Mouse (Mus musculus) neural tube, embryonic 11.5 days (tissue): ENCODE measurements around the gene Col26a1. TPM values are rescaled to one million over a fixed set of nuclear protein-coding genes. Genes with fewer than 3 reads are reported as not detected.
A peak's percentile ranks its signal among the peaks of the same experiment; 100 is the strongest.

Experiments used
- ATAC-seq: fragments of 200-750 bp; cut with Nextera tagmentation; 2 replicates; pipeline ENCODE4 v1.8.0; 2017; ENCODE audit warnings: moderate number of reproducible peaks, mild to moderate bottlenecking, moderate TSS enrichment, moderate library complexity; ENCODE audit not compliant: insufficient read depth, low FRiP score, low TSS enrichment
- DNase-seq: peaks from one replicate; pipeline ENCODE4 v3.0.0-alpha.2; 2015; ENCODE audit warnings: low spot score
- H3K27ac ChIP-seq: fragments of 300-500 bp; sonication (generic); 2 replicates; pipeline ENCODE4 v1.5.1; 2014; ENCODE audit warnings: low read depth, mild to moderate bottlenecking, low read length
- H3K27me3 ChIP-seq: fragments of 300-500 bp; sonication (generic); 2 replicates; pipeline ENCODE4 v1.6.1; 2014; ENCODE audit warnings: mild to moderate bottlenecking, low read length, mixed read lengths; ENCODE audit not compliant: control insufficient read depth, insufficient read depth
- H3K36me3 ChIP-seq: fragments of 300-500 bp; sonication (generic); 2 replicates; pipeline ENCODE4 v1.6.1; 2014; ENCODE audit warnings: mild to moderate bottlenecking, low read length, moderate library complexity, mixed read lengths; ENCODE audit not compliant: control insufficient read depth, insufficient read depth
- H3K4me1 ChIP-seq: fragments of 300-500 bp; sonication (generic); 2 replicates; pipeline ENCODE4 v1.6.1; 2014; ENCODE audit warnings: low read length, mixed read lengths; ENCODE audit not compliant: control insufficient read depth, insufficient read depth
- H3K4me2 ChIP-seq: fragments of 300-500 bp; sonication (generic); 2 replicates; pipeline ENCODE4 v1.6.1; 2014; ENCODE audit warnings: low read depth, mild to moderate bottlenecking, moderate library complexity
- H3K4me3 ChIP-seq: fragments of 300-500 bp; sonication (generic); 2 replicates; pipeline ENCODE4 v1.5.1; 2014; ENCODE audit warnings: low read depth, low read length
- H3K9ac ChIP-seq: fragments of 300-500 bp; sonication (generic); 2 replicates; pipeline ENCODE4 v1.6.1; 2014; ENCODE audit warnings: mild to moderate bottlenecking, low read length
- H3K9me3 ChIP-seq: fragments of 300-500 bp; sonication (generic); 2 replicates; pipeline ENCODE4 v1.6.1; 2016; ENCODE audit warnings: low read length; ENCODE audit not compliant: control insufficient read depth
- WGBS: fragments of 180-500 bp; shearing (Covaris S2); extraction: QIAGEN DNeasy Blood & Tissue Kit; methylation state at CpG from one replicate; pipeline ENCODE4 v1.1.7; 2014; 5-methylcytosine and 5-hydroxymethylcytosine counted together
- polyA plus RNA-seq: library from polyadenylated mRNA; unstranded; fragments of >200 nt; fragmentation: Nextera tagmentation; extraction: Ambion mirVana; gene quantifications from 2 replicates; pipeline ENCODE4 v1.2.1, GENCODE M21; 2014

The Col26a1 gene
- polyA plus RNA-seq, 1 experiment from 2014 or later: 51.6 TPM

- no peak for DNase-seq
- Histone ChIP-seq H3K27me3 (no peaks in the 10 kb centered on the region), H3K36me3 (no peaks in the 10 kb centered on the region), H3K9ac (no peak overlapping the region), H3K9me3 (no peaks in the 10 kb centered on the region), H3K4me3 (no peak overlapping the region), H3K4me2 (no peak overlapping the region), H3K27ac (0 out of 2 replicates have a peak overlapping the region, but pooled peaks have one; percentile 17), H3K4me1 (peaks cover 26% of the 10 kb centered on the region)
- WGBS: 85% methylated on average over 6 of the region's 6 CpGs
- ATAC-seq: no peak
These were observed 78.0 kb downstream of the Col26a1 start for GRCm38 (mm10) chr5:136805019-136805418.

GRCm38 (mm10) chr5:136804246-136804645 is 78.8 kb downstream of the Col26a1 start:
- no peak overlapping the region for H3K4me3 ChIP-seq
- ATAC-seq (no peak), DNase-seq (no peak)
- H3K9me3 ChIP-seq: no peaks in the 10 kb centered on the region
- H3K36me3 ChIP-seq: no peaks in the 10 kb centered on the region
- H3K9ac ChIP-seq: no peak overlapping the region
- peaks cover 26% of the 10 kb centered on the region for H3K4me1 ChIP-seq
- H3K4me2 ChIP-seq: no peak overlapping the region
- H3K27ac ChIP-seq: peak overlapping the region; percentile 60; the same call in 1 of the 2 replicates
- no peaks in the 10 kb centered on the region for H3K27me3 ChIP-seq
- 27% methylated on average over 1 of the region's 1 CpGs for WGBS

GRCm38 (mm10) chr5:136802732-136803131 is 80.3 kb downstream of the Col26a1 start:
- WGBS: 12% methylated on average over 17 of the region's 17 CpGs
- H3K4me1 ChIP-seq: peaks cover 26% of the 10 kb centered on the region
- DNase-seq (peak; percentile 31), ATAC-seq (no peak)
- peak overlapping the region; percentile 31 for H3K4me2 ChIP-seq
- H3K27ac ChIP-seq: 0 out of 2 replicates have a peak overlapping the region, but pooled peaks have one; percentile 29
- no peak overlapping the region for H3K4me3 ChIP-seq
- H3K9ac ChIP-seq: peak overlapping the region; percentile 35; the same call in 1 of the 2 replicates
- no peaks in the 10 kb centered on the region for H3K36me3 ChIP-seq
- no peaks in the 10 kb centered on the region for H3K9me3 ChIP-seq
- H3K27me3 ChIP-seq: no peaks in the 10 kb centered on the region

- Histone ChIP-seq H3K27ac (no peak overlapping the region), H3K9me3 (no peaks in the 10 kb centered on the region), H3K9ac (no peak overlapping the region), H3K27me3 (no peaks in the 10 kb centered on the region), H3K4me1 (no peaks in the 10 kb centered on the region), H3K4me3 (no peak overlapping the region), H3K36me3 (no peaks in the 10 kb centered on the region), H3K4me2 (no peak overlapping the region)
- peak; percentile 33 for DNase-seq
- WGBS: 15% methylated on average over 2 of the region's 2 CpGs
- no peak for ATAC-seq
These were observed 86.1 kb downstream of the Col26a1 start for GRCm38 (mm10) chr5:136796917-136797316.

GRCm38 (mm10) chr5:136793807-136794206 is 89.2 kb downstream of the Col26a1 start:
- 85% methylated on average over 15 of the region's 15 CpGs for WGBS
- H3K9me3 ChIP-seq: no peaks in the 10 kb centered on the region
- DNase-seq: no peak

GRCm38 (mm10) chr5:136792541-136792940 is 90.5 kb downstream of the Col26a1 start:
- no peaks in the 10 kb centered on the region for H3K36me3 ChIP-seq
- no peak overlapping the region for H3K4me2 ChIP-seq
- H3K27me3 ChIP-seq: no peaks in the 10 kb centered on the region
- H3K27ac ChIP-seq: no peak overlapping the region
- no peak for ATAC-seq
- no peak overlapping the region for H3K9ac ChIP-seq
- peak; percentile 15 for DNase-seq
- H3K4me3 ChIP-seq: no peak overlapping the region
- H3K9me3 ChIP-seq: no peaks in the 10 kb centered on the region
- 76% methylated on average over 10 of the region's 10 CpGs for WGBS
- 0 out of 2 replicates have a peak, but pooled peaks cover 4% of the 10 kb centered on the region for H3K4me1 ChIP-seq

More at GRCm38 (mm10) chr5:136793807-136794206, 89.2 kb downstream of the Col26a1 start:
- Histone ChIP-seq H3K4me2 (no peak overlapping the region), H3K27ac (no peak overlapping the region), H3K4me3 (no peak overlapping the region), H3K27me3 (no peaks in the 10 kb centered on the region), H3K9ac (no peak overlapping the region), H3K4me1 (0 out of 2 replicates have a peak, but pooled peaks cover 4% of the 10 kb centered on the region), H3K36me3 (no peaks in the 10 kb centered on the region)
- no peak for ATAC-seq

- H3K36me3 ChIP-seq: no peaks in the 10 kb centered on the region
- no peak for DNase-seq
- ATAC-seq: peak; percentile 45
- no peaks in the 10 kb centered on the region for H3K9me3 ChIP-seq
- no peak overlapping the region for H3K4me3 ChIP-seq
- H3K27ac ChIP-seq: peak overlapping the region; percentile 60; the same call in 1 of the 2 replicates
- 0 out of 2 replicates have a peak, but pooled peaks cover 4% of the 10 kb centered on the region for H3K4me1 ChIP-seq
- H3K4me2 ChIP-seq: no peak overlapping the region
- H3K27me3 ChIP-seq: no peaks in the 10 kb centered on the region
- no peak overlapping the region for H3K9ac ChIP-seq
- 63% methylated on average over 3 of the region's 3 CpGs for WGBS
These were observed 91.8 kb downstream of the Col26a1 start for GRCm38 (mm10) chr5:136791204-136791603.

- H3K4me3 ChIP-seq: no peak overlapping the region
- no peaks in the 10 kb centered on the region for H3K36me3 ChIP-seq
- no peaks in the 10 kb centered on the region for H3K27me3 ChIP-seq
- peak; percentile 91 for ATAC-seq
- no peak overlapping the region; the same call in 1 of the 2 replicates for H3K27ac ChIP-seq
- DNase-seq: peak; percentile 93
- H3K4me2 ChIP-seq: no peak overlapping the region
- no peak overlapping the region for H3K9ac ChIP-seq
- 0 out of 2 replicates have a peak, but pooled peaks cover 4% of the 10 kb centered on the region for H3K4me1 ChIP-seq
- no peaks in the 10 kb centered on the region for H3K9me3 ChIP-seq
- 14% methylated on average over 11 of the region's 11 CpGs for WGBS
These were observed 92.3 kb downstream of the Col26a1 start for GRCm38 (mm10) chr5:136790570-136791196.

- Histone ChIP-seq H3K36me3 (no peaks in the 10 kb centered on the region), H3K27ac (no peak overlapping the region), H3K9me3 (no peaks in the 10 kb centered on the region), H3K4me3 (no peak overlapping the region), H3K9ac (no peak overlapping the region), H3K4me1 (no peaks in the 10 kb centered on the region), H3K27me3 (no peaks in the 10 kb centered on the region), H3K4me2 (no peak overlapping the region)
- 85% methylated on average over 8 of the region's 8 CpGs for WGBS
- DNase-seq (no peak), ATAC-seq (no peak)
These were observed 98.5 kb downstream of the Col26a1 start for GRCm38 (mm10) chr5:136784531-136784930.
